Mouse (Mus musculus) CH12F3 (cell line): ENCODE results near the gene Htra2.

ENCODE experiments used
- in situ Hi-C: fragments of 300-500 bp; cut with MboI; formaldehyde crosslinking; loops from 2 replicates; pipeline ENCODE4 v1.14.3; 2020; ENCODE audit warnings: low sequenced_read_pairs

Htra2 gene

GRCm38 (mm10) chr6:83070311-83071219, 15.5 kb upstream of the Htra2 start:
- in situ Hi-C loops: no loop called here

DNA sequence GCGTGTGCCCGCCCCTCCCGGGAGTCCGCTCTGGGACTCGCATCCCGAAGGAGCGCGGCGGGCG, 15.0 kb upstream of the Htra2 start, which contains the start of gene Tlx2:
Gene Tlx2 (minus strand): TSS at position 47 of the 64 bp plus-strand sequence.
- in situ Hi-C loops: no loop called here

- in situ Hi-C loops: no loop called here
Measured at GRCm38 (mm10) chr6:83069488-83070246, 14.6 kb upstream of the Htra2 start.

DNA sequence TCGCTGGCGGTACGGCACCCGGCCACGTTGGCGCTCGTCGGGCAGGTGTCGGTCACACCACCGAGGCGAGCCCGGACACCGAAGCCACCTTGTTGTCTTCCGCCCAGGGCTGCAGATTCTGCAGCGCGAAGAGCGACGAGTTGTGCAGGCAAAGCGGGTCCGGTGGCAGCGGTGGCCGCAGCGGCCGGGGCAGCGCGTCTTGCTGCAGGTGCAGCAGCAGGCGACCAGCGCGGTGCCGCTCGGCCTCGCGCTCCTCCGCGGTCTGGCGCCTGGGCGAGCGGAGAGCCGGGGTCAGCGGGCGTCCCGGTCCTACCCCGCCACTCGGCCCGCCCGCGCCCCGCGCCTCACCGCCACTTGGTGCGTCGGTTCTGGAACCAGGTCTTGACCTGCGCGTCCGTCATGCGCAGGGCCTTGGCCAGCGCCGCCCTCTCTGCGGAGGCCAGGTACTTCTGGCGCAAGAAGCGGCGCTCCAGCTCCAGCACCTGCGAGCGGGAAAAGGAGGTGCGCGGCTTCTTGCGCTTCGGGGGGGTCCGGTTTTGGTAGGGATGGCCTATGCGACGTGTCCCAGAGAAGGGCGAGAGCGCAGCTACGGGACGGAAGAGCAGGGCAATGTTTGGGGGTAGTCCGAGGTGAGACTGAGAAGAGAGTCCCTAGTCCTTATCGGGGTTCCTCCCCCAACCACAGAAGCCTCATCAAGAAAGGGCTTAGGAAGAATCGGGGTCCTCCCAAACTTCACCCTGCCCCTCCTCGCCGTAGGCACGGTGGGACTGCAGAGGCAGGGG, 13.8 kb upstream of the Htra2 start:
- in situ Hi-C loops: no loop called here

- in situ Hi-C loops: no loop called here
Measured at GRCm38 (mm10) chr6:83068221-83068620, 13.1 kb upstream of the Htra2 start.

- in situ Hi-C loops: no loop called here
Measured at GRCm38 (mm10) chr6:83066441-83066840, 11.4 kb upstream of the Htra2 start.

DNA sequence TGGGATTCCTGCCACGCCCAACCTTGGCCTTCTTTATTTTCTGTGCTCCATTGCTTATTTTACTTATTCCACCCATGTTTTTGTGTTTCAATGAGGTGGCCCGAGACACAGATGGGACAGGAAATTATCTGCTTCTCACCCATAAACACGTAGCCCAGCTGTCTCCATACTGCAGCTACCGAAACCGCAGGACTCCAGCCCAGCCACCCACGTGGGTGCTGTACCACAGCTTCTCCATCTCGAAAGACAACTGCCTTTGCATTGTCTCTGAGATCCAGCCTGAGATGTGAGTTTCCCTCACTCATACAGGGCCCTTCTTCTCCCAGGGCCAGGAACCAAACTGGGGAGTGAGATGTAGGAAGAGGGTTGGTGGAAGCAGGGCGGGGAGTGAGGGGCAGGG, 10.9 kb upstream of the Htra2 start:
- in situ Hi-C loops: no loop called here

- in situ Hi-C loops: loop anchor here (10.0 kb wide), 1 partner anchor 54 kb away; no protein-coding TSS in a partner anchor
Measured at GRCm38 (mm10) chr6:83058725-83059124, 3.7 kb upstream of the Htra2 start.

DNA sequence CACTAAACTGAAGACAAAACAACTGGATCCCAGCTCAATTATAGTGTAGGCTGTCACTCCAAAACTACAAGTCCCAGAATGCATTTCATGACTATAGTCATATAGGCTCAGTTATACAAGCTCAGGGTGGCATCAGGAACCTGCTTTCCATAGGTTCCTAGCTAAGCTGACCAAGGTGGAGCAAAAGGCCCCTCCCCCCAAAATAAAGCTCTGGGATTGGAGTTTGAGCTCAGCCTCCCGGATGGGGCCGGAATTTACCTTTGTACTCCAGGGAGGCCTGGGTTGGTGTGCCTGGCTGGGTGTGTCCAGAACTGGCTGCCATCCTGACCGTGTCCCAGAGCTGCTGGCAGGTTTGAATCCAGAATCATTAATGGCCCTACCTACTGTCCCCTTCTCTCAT, 2.7 kb upstream of the Htra2 start, which contains the start of gene Dqx1:
Gene Dqx1 (plus strand): TSS at position 55 of the 400 bp plus-strand sequence.
- in situ Hi-C loops: loop anchor here (10.0 kb wide), 1 partner anchor 53 kb away; no protein-coding TSS in a partner anchor

- in situ Hi-C loops: loop anchor here (10.0 kb wide), 1 partner anchor 49 kb away; no protein-coding TSS in a partner anchor
Measured at GRCm38 (mm10) chr6:83054074-83054851, 810 bp downstream of the Htra2 start, which contains the start of gene Aup1. Aup1 (plus strand) TSS chr6:83054521.

DNA sequence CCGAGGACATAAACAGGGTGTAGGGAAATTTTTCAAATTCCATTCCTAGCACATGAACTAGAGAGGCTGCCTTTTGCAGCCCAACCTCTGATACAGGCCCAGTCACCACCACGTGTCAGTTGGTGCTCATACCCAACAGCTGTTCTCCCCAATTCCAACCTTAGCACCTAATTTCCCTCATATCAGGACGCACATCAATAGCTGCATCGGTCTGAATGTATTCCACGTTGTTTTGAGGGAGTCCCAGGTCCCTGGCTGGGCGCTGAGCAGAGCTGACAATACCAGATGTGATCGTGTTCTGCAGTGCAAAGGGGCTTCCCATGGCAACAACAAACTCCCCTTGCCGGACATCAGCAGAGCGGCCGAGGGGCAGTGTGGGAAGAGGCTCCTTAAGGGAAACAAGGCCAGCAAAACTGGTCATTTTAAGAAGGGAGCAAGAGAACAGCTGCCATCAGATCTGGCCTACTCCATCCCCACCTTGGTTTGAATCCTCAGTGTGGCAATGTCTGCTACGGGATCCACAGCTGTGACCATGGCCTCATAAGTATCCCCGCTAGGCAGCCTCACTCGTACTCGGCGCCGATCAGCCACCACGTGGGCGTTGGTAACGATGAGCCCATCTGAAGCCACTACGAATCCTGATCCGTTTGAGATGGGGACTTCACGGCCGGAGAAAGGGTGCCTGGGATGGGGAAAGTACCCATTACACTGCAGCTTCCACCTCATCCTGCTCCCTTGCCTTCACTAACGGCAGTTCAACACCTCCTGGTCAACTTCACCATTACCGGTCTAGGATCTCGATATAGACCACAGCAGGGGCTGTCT, 1.7 kb downstream of the Htra2 start:
- in situ Hi-C loops: loop anchor here (10.0 kb wide), 1 partner anchor 49 kb away; no protein-coding TSS in a partner anchor

DNA sequence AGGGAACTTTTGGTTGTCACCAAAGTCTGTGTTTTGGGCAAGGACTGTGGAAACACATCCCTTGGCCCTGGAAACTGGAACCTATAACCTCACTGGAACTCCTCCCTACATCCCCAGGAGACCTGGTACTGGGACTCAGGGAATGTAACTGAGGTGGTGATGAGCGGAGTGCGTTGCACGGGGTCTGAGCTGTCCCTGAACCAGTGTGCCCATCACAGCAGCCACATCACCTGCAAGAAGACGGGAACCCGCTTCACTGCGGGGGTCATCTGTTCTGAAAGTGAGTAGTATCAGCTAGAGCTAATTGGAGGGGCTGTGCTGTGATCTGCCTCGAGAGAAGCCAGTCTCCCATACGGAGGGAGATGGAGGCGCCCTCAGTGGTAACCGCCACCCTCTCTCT, 5.7 kb downstream of the Htra2 start:
- in situ Hi-C loops: no loop called here

DNA sequence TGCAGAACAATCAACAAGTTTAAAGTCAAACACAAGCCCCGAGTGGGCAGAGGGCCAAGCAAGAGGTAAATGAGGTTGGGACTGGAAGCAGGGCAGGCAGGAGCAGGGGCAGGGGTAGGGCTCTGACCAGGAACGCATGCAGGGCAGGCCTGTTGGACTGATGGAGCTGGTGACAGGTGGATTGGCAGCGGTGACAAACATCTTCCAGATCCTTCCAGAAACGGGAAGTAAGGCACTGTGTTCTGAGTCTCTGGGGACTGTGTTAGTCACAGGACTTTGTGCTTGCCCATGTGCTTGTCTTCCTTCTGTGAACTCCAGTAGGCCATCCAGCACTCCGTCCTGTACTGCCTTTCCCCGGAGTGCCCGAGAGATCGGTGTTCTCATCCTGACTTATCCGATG, 10.3 kb downstream of the Htra2 start:
- in situ Hi-C loops: no loop called here

DNA sequence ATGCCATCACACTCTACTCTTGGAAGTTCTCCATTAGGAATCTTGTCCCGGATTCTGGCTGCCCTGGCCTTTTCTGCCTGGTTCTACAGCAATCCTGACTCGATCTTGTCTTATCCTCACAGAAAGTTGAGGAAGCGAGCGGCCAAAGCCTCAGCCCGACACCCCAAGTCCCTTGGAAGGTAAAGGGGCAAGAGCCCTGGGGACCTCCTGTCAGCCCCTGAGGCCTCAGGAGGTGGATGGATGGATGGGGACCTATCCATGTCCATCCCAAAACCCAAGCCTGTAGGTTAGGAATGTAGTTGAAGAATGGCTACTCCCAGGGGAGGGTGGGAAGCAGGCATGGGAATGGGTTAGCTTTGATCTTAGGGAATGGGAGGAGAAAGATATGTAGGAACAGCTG, 11.1 kb downstream of the Htra2 start:
- in situ Hi-C loops: no loop called here

DNA sequence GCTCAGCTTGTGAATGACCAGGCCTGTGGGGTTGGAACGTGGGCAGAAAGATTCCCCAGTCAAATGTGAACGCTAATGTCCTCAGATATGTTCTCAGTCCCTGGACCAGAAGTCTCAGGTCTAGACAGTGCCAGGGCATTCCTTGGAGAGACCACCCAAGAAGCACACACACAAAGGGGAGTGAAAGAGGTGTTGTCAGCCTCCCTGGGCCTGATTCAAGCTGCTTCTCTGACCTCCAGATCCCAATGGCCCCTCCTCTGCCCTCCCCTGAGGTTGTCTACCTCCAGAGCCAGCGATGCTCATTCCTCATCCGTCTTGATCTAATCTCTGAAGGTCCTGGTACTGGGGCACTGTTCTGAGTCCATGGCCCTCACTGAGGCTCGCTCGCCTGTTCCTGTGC, 11.5 kb downstream of the Htra2 start:
- in situ Hi-C loops: no loop called here

GRCm38 (mm10) chr6:83040601-83041000, 14.5 kb downstream of the Htra2 start:
- in situ Hi-C loops: no loop called here

GRCm38 (mm10) chr6:83038496-83039012, 16.5 kb downstream of the Htra2 start:
- in situ Hi-C loops: no loop called here

DNA sequence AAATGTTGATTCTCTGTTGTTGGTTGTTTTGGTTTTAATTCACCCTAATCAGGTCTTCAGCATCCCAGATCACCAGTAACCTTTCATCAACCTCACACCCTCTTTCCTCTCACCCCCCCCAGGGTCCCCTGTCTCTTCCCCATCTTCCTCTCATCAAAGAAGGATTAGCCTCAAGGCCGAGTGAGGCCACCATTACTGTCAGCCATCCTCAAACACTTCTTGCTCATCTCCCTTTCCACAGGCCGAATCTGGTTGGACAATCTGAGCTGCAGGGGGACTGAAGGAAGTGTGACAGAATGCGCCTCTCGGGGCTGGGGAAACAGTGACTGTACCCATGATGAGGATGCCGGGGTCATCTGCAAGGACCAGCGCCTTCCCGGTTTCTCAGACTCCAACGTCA, 17.9 kb downstream of the Htra2 start:
- in situ Hi-C loops: no loop called here

DNA sequence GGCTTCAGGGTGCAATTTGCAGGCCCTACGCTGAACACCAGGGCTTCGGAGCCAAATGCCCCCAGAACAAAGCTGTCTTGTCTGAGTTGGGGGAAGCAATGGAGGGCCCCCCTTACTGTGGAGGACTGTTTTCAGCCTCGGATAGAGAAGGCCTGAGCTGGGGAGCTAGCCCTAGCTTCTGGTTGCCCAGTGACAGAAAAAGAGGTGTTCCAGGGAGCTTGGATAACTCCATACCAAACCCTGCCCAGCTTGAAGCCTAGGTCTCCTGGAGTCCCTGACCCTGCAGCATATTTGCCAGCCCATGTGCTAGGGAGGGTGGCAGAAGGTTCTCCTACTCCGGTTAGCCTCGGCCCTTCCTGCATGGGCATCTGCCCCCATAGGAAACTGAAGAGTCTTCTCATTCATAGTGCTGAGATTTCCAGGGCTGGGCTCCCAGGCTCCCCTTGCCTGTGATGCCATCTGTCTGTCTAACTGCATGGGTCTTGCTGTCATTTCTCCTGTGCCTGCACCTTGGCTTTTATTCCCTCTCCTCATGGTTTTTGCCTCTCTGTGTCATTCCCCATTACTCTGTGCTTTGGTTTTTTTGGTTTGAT, 20.5 kb downstream of the Htra2 start:
- in situ Hi-C loops: no loop called here
